Mouse (Mus musculus) forebrain, embryonic 11.5 days (tissue): Measurements from ENCODE around the gene Slc2a1. TPM values are rescaled to one million over a fixed set of nuclear protein-coding genes. Genes with fewer than 3 reads are reported as not detected.
A peak's percentile ranks its signal among the peaks of the same experiment; 100 is the strongest.

Experiments used
- ATAC-seq: fragments of 200-750 bp; cut with Nextera tagmentation; replicated peaks from 2 replicates; pipeline ENCODE4 v1.8.0; 2017; ENCODE audit warnings: moderate TSS enrichment; ENCODE audit not compliant: low FRiP score
- DNase-seq: peaks from one replicate; pipeline ENCODE4 v3.0.0-alpha.2; 2017; ENCODE audit warnings: low spot score
- H3K27ac ChIP-seq: fragments of 300-500 bp; sonication (generic); 2 replicates; pipeline ENCODE4 v1.5.1; 2014; ENCODE audit warnings: low read depth, low read length
- H3K27me3 ChIP-seq: fragments of 300-500 bp; sonication (generic); 2 replicates; pipeline ENCODE4 v1.6.1; 2014; ENCODE audit warnings: mild to moderate bottlenecking, low read length, mixed read lengths; ENCODE audit not compliant: control insufficient read depth, insufficient read depth
- H3K36me3 ChIP-seq: fragments of 300-500 bp; sonication (generic); 2 replicates; pipeline ENCODE4 v1.6.1; 2014; ENCODE audit warnings: mild to moderate bottlenecking, low read length, moderate library complexity, mixed read lengths; ENCODE audit not compliant: control insufficient read depth, insufficient read depth
- H3K4me1 ChIP-seq: fragments of 300-500 bp; sonication (generic); replicated peaks from 2 replicates; pipeline ENCODE4 v1.6.1; 2014; ENCODE audit warnings: low read length, mixed read lengths; ENCODE audit not compliant: control insufficient read depth, insufficient read depth
- H3K4me2 ChIP-seq: fragments of 300-500 bp; sonication (generic); 2 replicates; pipeline ENCODE4 v1.6.1; 2014; ENCODE audit warnings: low read depth, mild to moderate bottlenecking, low read length, moderate library complexity, mixed read lengths; ENCODE audit not compliant: severe bottlenecking
- H3K4me3 ChIP-seq: fragments of 300-500 bp; sonication (generic); 2 replicates; pipeline ENCODE4 v1.5.1; 2014; ENCODE audit warnings: low read depth, low read length
- H3K9ac ChIP-seq: fragments of 300-500 bp; sonication (generic); 2 replicates; pipeline ENCODE4 v1.6.1; 2014; ENCODE audit warnings: low read length
- H3K9me3 ChIP-seq: fragments of 300-500 bp; sonication (generic); 2 replicates; pipeline ENCODE4 v1.6.1; 2016; ENCODE audit warnings: low read length, mixed read lengths; ENCODE audit not compliant: control insufficient read depth
- WGBS: fragments of 180-500 bp; shearing (Covaris S2); extraction: QIAGEN DNeasy Blood & Tissue Kit; methylation state at CpG from one replicate; pipeline ENCODE4 v1.1.7; 2014; 5-methylcytosine and 5-hydroxymethylcytosine counted together
- polyA plus RNA-seq: library from polyadenylated mRNA; unstranded; fragments of >200 nt; fragmentation: Nextera tagmentation; extraction: Ambion mirVana; gene quantifications from 2 replicates; pipeline ENCODE4 v1.2.1, GENCODE M21; 2014

Gene Slc2a1
- polyA plus RNA-seq, 1 experiment from 2014 or later = 171 TPM

DNA sequence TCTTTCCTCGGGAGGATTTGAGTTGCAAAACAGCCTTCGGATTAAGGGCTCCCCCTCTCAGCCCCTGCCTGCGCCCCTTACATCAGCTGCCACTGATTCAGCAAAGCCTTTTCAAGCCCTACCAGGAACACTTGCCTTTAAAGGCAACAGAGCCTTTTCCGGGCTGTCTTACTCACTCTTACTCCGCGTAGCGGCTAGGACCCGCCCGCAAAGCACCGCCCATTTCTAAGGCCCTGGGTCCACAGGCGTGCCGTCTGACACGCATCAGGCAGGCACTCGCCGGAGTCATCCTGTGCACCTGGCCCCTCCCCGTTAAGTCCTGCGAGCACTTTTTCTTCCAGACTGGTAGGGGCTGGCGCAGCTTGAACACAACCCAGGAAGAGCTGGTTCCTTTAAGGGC, 2.8 kb upstream of the Slc2a1 start:
- ATAC-seq (no peak), DNase-seq (peak; percentile 83)
- Histone ChIP-seq H3K36me3 (no peaks in the 10 kb centered on the region), H3K9me3 (no peaks in the 10 kb centered on the region), H3K27ac (peak overlapping the region; percentile 53), H3K4me1 (peaks cover 17% of the 10 kb centered on the region), H3K4me3 (peak overlapping the region; percentile 25), H3K27me3 (no peaks in the 10 kb centered on the region; the same call in 1 of the 2 replicates), H3K4me2 (peak overlapping the region; percentile 63), H3K9ac (peak overlapping the region; percentile 54)
- 0% methylated on average over 18 of the region's 18 CpGs for WGBS

DNA sequence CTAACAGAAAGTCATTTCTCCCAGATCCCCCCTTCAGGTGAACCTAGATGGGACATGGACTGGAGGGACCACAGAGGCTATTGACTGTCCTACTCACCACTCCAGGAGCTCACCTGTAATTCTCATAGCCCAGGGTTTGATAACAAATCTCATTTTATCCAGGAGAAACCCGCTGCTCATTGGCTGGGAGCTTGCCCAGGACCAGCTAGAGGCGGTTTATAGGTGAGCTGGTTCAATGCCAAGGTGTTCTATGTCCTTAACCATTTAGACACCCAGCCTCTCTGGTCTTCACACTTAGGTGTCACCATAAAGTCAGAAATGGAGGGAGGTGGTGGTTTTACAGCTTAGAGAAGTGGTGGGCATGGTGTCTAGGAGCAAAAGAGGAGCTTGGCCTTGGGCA, 644 bp upstream of the Slc2a1 start:
- Histone ChIP-seq H3K36me3 (no peaks in the 10 kb centered on the region), H3K4me2 (peak overlapping the region; percentile 82), H3K27ac (no peak overlapping the region), H3K4me3 (peak overlapping the region; percentile 80), H3K4me1 (peaks cover 33% of the 10 kb centered on the region), H3K27me3 (no peaks in the 10 kb centered on the region; the same call in 1 of the 2 replicates), H3K9me3 (no peaks in the 10 kb centered on the region), H3K9ac (no peak overlapping the region)
- ATAC-seq (no peak), DNase-seq (no peak)
- 68% methylated on average over 2 of the region's 2 CpGs for whole genome bisulfite sequencing

DNA sequence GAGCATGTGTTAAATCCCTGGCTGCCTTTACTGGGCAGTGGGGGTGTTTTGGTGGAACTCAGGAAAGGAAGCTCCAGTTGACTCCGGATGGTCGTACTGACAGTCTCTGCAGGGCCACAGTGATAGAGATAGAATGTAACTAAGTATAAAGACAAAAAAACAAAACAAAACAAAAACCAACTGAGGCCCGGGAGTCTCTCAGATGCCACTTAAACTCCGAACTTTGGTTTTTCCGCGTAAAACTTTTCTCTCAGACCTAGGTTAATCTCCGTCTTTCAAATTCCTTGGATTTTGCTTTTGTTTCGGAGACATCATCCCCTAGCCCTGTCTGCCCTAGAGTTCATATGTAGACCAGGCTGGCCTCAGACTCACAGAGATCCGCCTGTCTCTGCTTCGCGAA, 1.1 kb downstream of the Slc2a1 start:
- peak overlapping the region; percentile 85 for H3K9ac ChIP-seq
- ATAC-seq (no peak), DNase-seq (no peak)
- H3K4me2 ChIP-seq = peak overlapping the region; percentile 82
- WGBS = 4% methylated on average over 11 of the region's 11 CpGs
- peaks cover 35% of the 10 kb centered on the region for H3K4me1 ChIP-seq
- no peaks in the 10 kb centered on the region for H3K9me3 ChIP-seq
- no peaks in the 10 kb centered on the region for H3K36me3 ChIP-seq
- H3K27ac ChIP-seq = peak overlapping the region; percentile 97; the same call in 1 of the 2 replicates
- H3K4me3 ChIP-seq = peak overlapping the region; percentile 80
- no peaks in the 10 kb centered on the region; the same call in 1 of the 2 replicates for H3K27me3 ChIP-seq

DNA sequence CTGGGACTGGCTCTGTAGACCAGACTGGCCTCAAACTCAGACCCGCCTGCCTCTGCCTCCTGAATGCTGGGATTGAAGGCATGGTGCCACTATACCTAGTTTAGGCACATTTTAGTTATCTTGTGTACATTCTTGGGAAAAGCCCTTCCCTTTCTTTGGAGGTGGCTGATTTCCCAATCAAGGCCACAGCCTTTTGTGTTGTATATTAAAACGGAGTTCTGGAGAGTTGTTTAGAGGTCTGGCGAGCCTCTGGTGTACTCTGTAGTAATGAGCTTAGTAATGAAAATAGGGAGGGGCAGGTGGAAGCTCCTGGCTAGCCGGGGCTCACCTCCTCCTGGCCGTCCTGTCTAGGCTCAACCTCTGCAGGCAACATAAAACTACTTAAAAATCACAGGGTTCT, 2.0 kb downstream of the Slc2a1 start:
- Histone ChIP-seq H3K4me3 (peak overlapping the region; percentile 80), H3K4me2 (peak overlapping the region; percentile 82), H3K27ac (no peak overlapping the region), H3K9ac (peak overlapping the region; percentile 85), H3K4me1 (peaks cover 30% of the 10 kb centered on the region), H3K36me3 (no peaks in the 10 kb centered on the region; the same call in 1 of the 2 replicates), H3K9me3 (no peaks in the 10 kb centered on the region), H3K27me3 (no peaks in the 10 kb centered on the region; the same call in 1 of the 2 replicates)
- ATAC-seq (no peak), DNase-seq (no peak)
- WGBS = 9% methylated on average over 5 of the region's 5 CpGs

DNA sequence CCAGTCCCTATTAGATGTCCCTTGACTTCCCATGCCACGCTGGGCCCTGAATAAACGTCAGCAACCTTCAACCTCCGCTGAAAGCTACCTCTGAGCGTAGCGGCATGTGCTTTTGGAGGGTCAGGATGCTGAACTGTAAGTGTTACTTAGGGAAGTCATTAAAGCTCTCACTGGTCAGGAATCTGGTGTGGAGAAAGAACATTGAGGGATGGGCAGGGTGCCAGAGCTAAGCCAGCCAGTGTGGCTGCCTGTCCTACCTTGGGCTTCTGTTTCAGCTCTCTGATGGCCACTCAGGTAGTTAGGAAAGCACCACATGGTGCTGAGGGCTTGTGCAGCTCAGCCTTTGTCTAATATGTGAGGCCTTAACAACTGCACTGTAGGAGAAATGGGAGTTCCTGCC, 2.9 kb downstream of the Slc2a1 start:
- WGBS = 58% methylated on average over 5 of the region's 5 CpGs
- Histone ChIP-seq H3K4me2 (peak overlapping the region; percentile 82; the same call in 1 of the 2 replicates), H3K27ac (no peak overlapping the region), H3K4me3 (peak overlapping the region; percentile 80), H3K27me3 (no peaks in the 10 kb centered on the region), H3K9ac (peak overlapping the region; percentile 5; the same call in 1 of the 2 replicates), H3K4me1 (peaks cover 27% of the 10 kb centered on the region), H3K36me3 (no peaks in the 10 kb centered on the region; the same call in 1 of the 2 replicates), H3K9me3 (no peaks in the 10 kb centered on the region)
- DNase-seq (no peak), ATAC-seq (no peak)

DNA sequence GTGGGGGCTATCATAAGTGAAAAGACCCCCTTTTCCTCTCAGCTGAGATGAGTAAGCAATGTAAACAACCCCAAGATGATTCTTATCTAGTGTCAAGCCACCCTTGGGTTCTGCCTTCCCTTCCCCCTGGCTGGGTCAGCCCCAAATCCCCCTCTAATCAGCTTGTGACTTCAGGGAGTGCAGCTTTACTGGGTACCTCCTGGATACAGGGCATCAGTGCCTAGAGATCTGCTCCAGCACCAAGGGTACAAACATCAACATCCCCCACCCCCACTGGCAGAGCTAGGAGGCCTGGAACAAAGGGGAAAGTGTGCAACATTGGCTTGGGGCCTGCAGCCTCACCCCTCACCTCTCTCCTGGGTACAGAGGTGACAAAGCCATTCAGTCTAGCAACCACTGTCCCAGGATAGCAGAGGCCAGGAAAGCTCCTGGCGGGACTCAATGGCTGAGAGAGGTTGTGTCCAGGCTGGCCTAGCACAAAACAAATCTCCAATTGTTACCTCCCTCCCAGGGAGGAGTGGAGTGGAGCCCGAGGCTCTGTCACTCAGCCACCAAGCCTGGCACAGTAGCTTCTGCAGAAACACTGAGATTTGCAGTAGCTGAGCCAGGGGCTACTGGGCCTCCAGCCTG, 3.9 kb downstream of the Slc2a1 start:
- no peaks in the 10 kb centered on the region for H3K27me3 ChIP-seq
- H3K4me3 ChIP-seq = no peak overlapping the region
- H3K4me2 ChIP-seq = peak overlapping the region; percentile 82; the same call in 1 of the 2 replicates
- peak overlapping the region; percentile 35 for H3K9ac ChIP-seq
- H3K4me1 ChIP-seq = peaks cover 27% of the 10 kb centered on the region
- WGBS = 29% methylated on average over 2 of the region's 2 CpGs
- DNase-seq = no peak
- no peaks in the 10 kb centered on the region; the same call in 1 of the 2 replicates for H3K36me3 ChIP-seq
- H3K9me3 ChIP-seq = no peaks in the 10 kb centered on the region
- no peak overlapping the region for H3K27ac ChIP-seq
- no peak for ATAC-seq

DNA sequence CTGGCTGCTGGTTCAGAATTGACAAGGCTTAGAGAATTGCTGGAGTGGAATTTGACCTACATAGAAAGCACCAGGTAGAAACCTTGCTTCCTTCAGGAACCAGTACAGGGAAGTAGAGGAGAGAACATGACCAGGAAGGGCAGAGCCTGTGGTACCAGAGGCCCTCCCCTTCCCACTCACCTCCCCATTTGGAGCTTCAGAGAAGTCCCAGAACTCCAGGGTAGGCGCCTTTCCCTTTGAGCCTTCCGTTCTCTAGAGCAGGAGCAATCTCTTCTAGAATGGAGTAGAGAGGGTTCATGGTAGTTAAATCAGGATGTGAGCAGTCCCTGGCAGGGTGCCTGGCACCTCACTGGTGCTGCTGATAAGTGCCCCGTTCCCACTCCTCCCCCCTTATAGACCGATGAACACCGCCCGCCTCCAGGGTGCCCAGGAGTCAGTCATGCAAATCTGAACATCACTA, 7.1 kb downstream of the Slc2a1 start:
- Histone ChIP-seq H3K4me1 (peaks cover 23% of the 10 kb centered on the region), H3K36me3 (no peaks in the 10 kb centered on the region; the same call in 1 of the 2 replicates), H3K27me3 (no peaks in the 10 kb centered on the region), H3K4me3 (no peak overlapping the region), H3K9ac (no peak overlapping the region), H3K27ac (no peak overlapping the region), H3K9me3 (no peaks in the 10 kb centered on the region), H3K4me2 (no peak overlapping the region)
- ATAC-seq = no peak
- no peak for DNase-seq
- 64% methylated on average over 6 of the region's 6 CpGs for WGBS

DNA sequence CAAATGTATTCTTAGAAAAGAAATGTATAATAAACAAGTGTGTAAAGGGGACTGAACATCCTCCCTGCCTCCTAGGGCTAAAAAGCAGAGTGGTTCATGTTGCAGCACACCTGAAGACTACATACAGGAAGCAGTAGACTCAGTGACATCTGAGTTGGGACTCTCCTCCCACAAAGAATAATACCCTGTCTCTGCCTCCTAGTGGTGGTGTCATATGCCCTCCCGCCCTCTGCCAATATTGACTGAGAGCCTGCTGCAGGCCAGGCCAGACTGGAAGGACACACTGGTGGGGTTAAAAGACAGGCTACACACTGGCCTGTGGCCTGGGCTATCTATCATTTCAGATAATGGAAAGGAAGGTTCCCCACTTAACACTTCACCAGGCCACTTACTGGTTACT, 7.8 kb downstream of the Slc2a1 start:
- no peaks in the 10 kb centered on the region for H3K9me3 ChIP-seq
- no peak overlapping the region for H3K4me2 ChIP-seq
- no peak overlapping the region for H3K9ac ChIP-seq
- H3K4me1 ChIP-seq = peaks cover 17% of the 10 kb centered on the region
- no peak for ATAC-seq
- H3K4me3 ChIP-seq = no peak overlapping the region
- no peaks in the 10 kb centered on the region for H3K27me3 ChIP-seq
- no peaks in the 10 kb centered on the region; the same call in 1 of the 2 replicates for H3K36me3 ChIP-seq
- DNase-seq = no peak
- WGBS = 71% methylated on average over 1 of the region's 1 CpGs
- H3K27ac ChIP-seq = no peak overlapping the region

DNA sequence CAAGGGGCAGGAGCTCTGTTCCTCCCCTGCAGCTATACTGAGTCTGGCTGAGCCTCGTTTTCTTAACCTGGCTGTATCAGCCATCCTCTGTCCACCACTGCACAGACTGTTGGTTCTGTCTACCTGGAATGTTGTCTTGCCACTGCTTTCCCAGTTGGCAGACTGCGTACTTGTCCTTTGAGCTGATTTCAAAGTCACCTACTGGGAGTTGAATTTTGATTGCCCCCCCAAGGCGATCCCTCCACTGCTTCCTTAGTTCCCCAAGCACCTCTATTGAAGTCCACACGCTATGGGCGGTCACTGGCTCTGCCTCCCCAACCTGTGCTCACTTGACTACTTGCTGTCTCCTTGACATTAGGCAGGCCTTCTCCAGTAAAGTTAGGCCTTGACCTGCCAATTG, 9.1 kb downstream of the Slc2a1 start:
- no peak overlapping the region for H3K4me3 ChIP-seq
- H3K4me1 ChIP-seq = 0 out of 2 replicates have a peak, but pooled peaks cover 7% of the 10 kb centered on the region
- DNase-seq (no peak), ATAC-seq (no peak)
- no peak overlapping the region for H3K4me2 ChIP-seq
- H3K27ac ChIP-seq = no peak overlapping the region
- WGBS = 71% methylated on average over 5 of the region's 5 CpGs
- H3K36me3 ChIP-seq = no peaks in the 10 kb centered on the region; the same call in 1 of the 2 replicates
- H3K9me3 ChIP-seq = no peaks in the 10 kb centered on the region
- no peaks in the 10 kb centered on the region for H3K27me3 ChIP-seq
- no peak overlapping the region for H3K9ac ChIP-seq
